Mouse (Mus musculus): ENCODE measurements around the gene Fbxl2. TPM values are rescaled to one million over a fixed set of nuclear protein-coding genes. Genes with fewer than 3 reads are reported as not detected.

Gene Fbxl2
- polyA plus RNA-seq, 1 experiment = 28.4 TPM

GRCm38 (mm10) chr9:113929676-113930075 is 116.3 kb downstream of the Fbxl2 start:
- WGBS = 76% methylated on average over 1 of the region's 1 CpGs
- H3K27ac ChIP-seq (ENCODE audit: insufficient read depth, low read length) = no peak overlapping the region
- H3K4me1 ChIP-seq (ENCODE audit: control insufficient read depth, insufficient read depth, low read length) = no peaks in the 10 kb centered on the region
- no peak overlapping the region for H3K4me3 ChIP-seq (replicated peaks; ENCODE audit: insufficient read depth, low read depth, low read length)
- TF ChIP-seq POLR2A (IDR thresholded peaks at IDR 0.05; ENCODE audit: borderline replicate concordance, insufficient read depth, low read length) = no peak
- TF ChIP-seq CTCF (IDR thresholded peaks at IDR 0.05; ENCODE audit: borderline replicate concordance, insufficient read depth, low read depth, low read length) = no peak
- no peaks in the 10 kb centered on the region for H3K27me3 ChIP-seq (ENCODE audit: control insufficient read depth, insufficient read depth, low read length)
- DNase-seq = no peak

DNA sequence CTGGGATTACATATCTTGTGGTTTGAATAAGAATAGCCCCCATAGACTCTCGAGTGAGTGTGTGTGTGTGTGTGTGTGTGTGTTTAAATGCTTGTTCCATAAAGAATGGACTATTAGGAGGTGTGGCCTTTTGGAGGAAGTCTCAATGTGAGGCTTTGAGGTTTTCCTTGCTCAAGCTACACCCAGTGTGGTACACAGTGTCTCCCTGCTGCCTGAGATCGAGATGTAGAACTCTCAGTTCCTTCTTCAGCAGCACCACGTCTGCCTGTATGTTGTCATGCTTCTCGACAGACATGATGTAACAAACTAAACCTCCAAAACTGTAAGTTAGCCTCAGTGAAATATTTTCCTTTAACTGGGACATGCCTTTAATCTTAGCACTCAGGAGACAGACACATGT is 117.4 kb downstream of the Fbxl2 start:
- Histone ChIP-seq H3K4me3 (replicated peaks; ENCODE audit: insufficient read depth, low read depth, low read length) (no peak overlapping the region), H3K27me3 (ENCODE audit: control insufficient read depth, insufficient read depth, low read length) (no peaks in the 10 kb centered on the region), H3K4me1 (ENCODE audit: control insufficient read depth, insufficient read depth, low read length) (no peaks in the 10 kb centered on the region), H3K27ac (ENCODE audit: insufficient read depth, low read length) (no peak overlapping the region)
- 84% methylated on average over 4 of the region's 4 CpGs for WGBS
- TF ChIP-seq POLR2A (IDR thresholded peaks at IDR 0.05; ENCODE audit: borderline replicate concordance, insufficient read depth, low read length) (no peak), CTCF (IDR thresholded peaks at IDR 0.05; ENCODE audit: borderline replicate concordance, insufficient read depth, low read depth, low read length) (no peak)
- DNase-seq = no peak

DNA sequence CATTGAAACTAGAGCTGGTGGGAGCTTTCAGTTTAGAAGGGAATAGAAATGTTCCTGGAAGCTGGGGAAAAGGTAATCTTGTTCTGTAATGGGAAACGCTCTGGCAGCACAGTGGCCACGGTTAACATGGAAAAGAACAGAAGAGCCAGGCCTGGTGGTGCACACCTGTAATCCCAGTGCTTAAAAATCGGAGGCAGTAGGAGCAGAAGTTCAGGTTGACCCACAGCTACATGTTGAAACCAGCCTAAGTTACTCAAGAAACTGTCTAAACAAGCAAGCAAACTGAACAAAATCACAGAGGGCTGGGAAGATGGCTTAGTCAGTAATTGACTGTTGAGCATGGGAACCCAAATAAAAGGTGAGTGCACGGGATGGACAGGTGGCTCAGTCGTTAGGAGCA is 121.1 kb downstream of the Fbxl2 start:
- Histone ChIP-seq H3K27me3 (ENCODE audit: control insufficient read depth, insufficient read depth, low read length) (no peaks in the 10 kb centered on the region), H3K4me1 (ENCODE audit: control insufficient read depth, insufficient read depth, low read length) (no peaks in the 10 kb centered on the region), H3K4me3 (replicated peaks; ENCODE audit: insufficient read depth, low read depth, low read length) (no peak overlapping the region), H3K27ac (ENCODE audit: insufficient read depth, low read length) (no peak overlapping the region)
- 94% methylated on average over 5 of the region's 5 CpGs for WGBS
- no peak for TF ChIP-seq POLR2A (IDR thresholded peaks at IDR 0.05; ENCODE audit: borderline replicate concordance, insufficient read depth, low read length)
- no peak for TF ChIP-seq CTCF (IDR thresholded peaks at IDR 0.05; ENCODE audit: borderline replicate concordance, insufficient read depth, low read depth, low read length)
- DNase-seq = no peak

DNA sequence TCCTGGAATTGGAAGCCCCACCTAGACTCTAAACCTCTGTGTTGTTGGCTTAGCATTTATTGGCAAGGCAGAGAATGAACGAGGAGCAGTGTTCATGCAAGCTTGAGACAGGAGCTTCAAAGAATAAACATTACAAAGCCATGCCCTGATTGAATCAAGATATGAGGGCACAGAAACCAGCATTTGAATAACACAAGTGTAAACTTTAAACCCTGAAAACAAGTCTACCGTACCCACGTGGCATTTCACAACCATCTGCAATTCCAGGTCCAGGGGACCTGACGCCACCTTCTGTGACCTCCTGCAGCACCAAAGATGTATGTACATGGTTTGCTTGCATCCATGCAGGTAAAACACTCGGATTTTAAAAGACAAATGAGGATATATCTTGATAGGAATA is 123.3 kb downstream of the Fbxl2 start:
- TF ChIP-seq POLR2A (IDR thresholded peaks at IDR 0.05; ENCODE audit: borderline replicate concordance, insufficient read depth, low read length) (no peak), CTCF (IDR thresholded peaks at IDR 0.05; ENCODE audit: borderline replicate concordance, insufficient read depth, low read depth, low read length) (no peak)
- no peaks in the 10 kb centered on the region for H3K4me1 ChIP-seq (ENCODE audit: control insufficient read depth, insufficient read depth, low read length)
- H3K27ac ChIP-seq (ENCODE audit: insufficient read depth, low read length) = no peak overlapping the region
- H3K4me3 ChIP-seq (replicated peaks; ENCODE audit: insufficient read depth, low read depth, low read length) = no peak overlapping the region
- WGBS = 97% methylated on average over 5 of the region's 5 CpGs
- no peaks in the 10 kb centered on the region for H3K27me3 ChIP-seq (ENCODE audit: control insufficient read depth, insufficient read depth, low read length)
- no peak for DNase-seq

GRCm38 (mm10) chr9:113915789-113916188 is 130.2 kb downstream of the Fbxl2 start:
- no peak overlapping the region for H3K27ac ChIP-seq (ENCODE audit: insufficient read depth, low read length)
- H3K27me3 ChIP-seq (ENCODE audit: control insufficient read depth, insufficient read depth, low read length) = no peaks in the 10 kb centered on the region
- WGBS = 92% methylated on average over 5 of the region's 5 CpGs
- H3K4me3 ChIP-seq (replicated peaks; ENCODE audit: insufficient read depth, low read depth, low read length) = no peak overlapping the region
- TF ChIP-seq CTCF (IDR thresholded peaks at IDR 0.05; ENCODE audit: borderline replicate concordance, insufficient read depth, low read depth, low read length) = no peak
- TF ChIP-seq POLR2A (IDR thresholded peaks at IDR 0.05; ENCODE audit: borderline replicate concordance, insufficient read depth, low read length) = no peak
- no peaks in the 10 kb centered on the region for H3K4me1 ChIP-seq (ENCODE audit: control insufficient read depth, insufficient read depth, low read length)
- DNase-seq = no peak

Other genes with a start within 250 kb of the Fbxl2 start
- gene Ubp1, start 115.3 kb downstream of the Fbxl2 start, polyA plus RNA-seq (2012; rRNA removed) = 116 and 118 TPM in 2 replicates
- gene Susd5, start 10.9 kb upstream of the Fbxl2 start, polyA plus RNA-seq (2012; rRNA removed) = 1.4 and 1.8 TPM in 2 replicates